Comparison of ENCODE assay signal across 8 mouse cellular contexts in the genomic region with DNA sequence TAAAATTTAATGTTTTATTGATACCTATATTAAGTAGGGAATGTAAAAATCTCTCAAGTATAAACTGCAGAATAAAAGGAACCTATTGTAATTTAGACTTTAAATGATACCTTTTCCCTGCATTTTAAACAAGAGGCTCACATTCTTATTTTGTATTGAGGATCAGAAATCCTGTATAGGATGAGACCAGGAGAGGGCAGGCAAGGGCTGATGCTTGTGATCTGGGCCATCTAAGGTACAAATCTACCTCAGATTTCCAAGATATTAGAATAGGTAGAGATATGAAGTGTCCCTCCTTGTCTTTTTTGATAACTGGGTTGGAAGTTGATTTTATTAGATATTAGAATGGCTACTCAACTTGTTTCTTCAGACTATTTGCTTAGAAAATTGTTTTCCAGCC. TPM values are rescaled to one million over a fixed set of nuclear protein-coding genes. Genes with fewer than 3 reads are reported as not detected.
DNase-seq lines count a peak whose midpoint lies in the region; ATAC-seq lines count a peak whose summit lies in the region.
"Not testable (repeated sequence)": the region's sequence is repeated elsewhere in the genome, so short reads cannot be mapped to it uniquely, and the experiment has no call there.

No protein-coding gene starts in this region.

- not testable (repeated sequence) for H3K27me3 ChIP-seq in midbrain, embryonic 14.5 days (ENCODE audit: control insufficient read depth, insufficient read depth, low read length); splenic B cell, adult 2 months (ENCODE audit: control insufficient read depth, insufficient read depth, low read length, poor library complexity, severe bottlenecking)

- not testable (repeated sequence) for H3K4me2 ChIP-seq in midbrain, embryonic 14.5 days (ENCODE audit: low read length)

- H3K36me3 ChIP-seq in midbrain, embryonic 14.5 days (ENCODE audit: control insufficient read depth, insufficient read depth, low read length); splenic B cell, adult 2 months (ENCODE audit: control insufficient read depth, insufficient read depth, low read length, poor library complexity, severe bottlenecking): not testable (repeated sequence)

- H3K9ac ChIP-seq in midbrain, embryonic 14.5 days (replicated peaks; ENCODE audit: low read length): not testable (repeated sequence)

- 0 out of 2 replicates have a peak, but pooled peaks have one; percentile 47 for ATAC-seq in common myeloid progenitor, adult 5-6 weeks (replicated peaks; ENCODE audit: low read depth, poor library complexity, severe bottlenecking)
- peak; percentile 59; the same call in 1 of the 2 replicates for ATAC-seq in granulocyte monocyte progenitor cell, adult 5-6 weeks (replicated peaks; ENCODE audit: poor library complexity, severe bottlenecking)
- 0 out of 2 replicates have a peak, but pooled peaks have one; percentile 34 for ATAC-seq in midbrain, embryonic 14.5 days (ENCODE audit: low FRiP score, low TSS enrichment)

- H3K27ac ChIP-seq in midbrain, embryonic 14.5 days (replicated peaks; ENCODE audit: low read depth, low read length): not testable (repeated sequence)

- not testable (repeated sequence) for H3K4me3 ChIP-seq in midbrain, embryonic 14.5 days (replicated peaks; ENCODE audit: low read depth, low read length)

- intact Hi-C loops in left cerebral cortex, postnatal 4 days (cut with DNase I): not testable (repeated sequence)

- DNase-seq in 3T3-L1 (ENCODE audit: low read depth, low spot score) (peak; percentile 74), NIH3T3 (ENCODE audit: low read depth) (peak; percentile 46)
- peak; percentile 11 for DNase-seq in kidney, postnatal 10 days
- peak; percentile 29 for DNase-seq in left cerebral cortex, postnatal 4 days
- DNase-seq in midbrain, embryonic 14.5 days: peak; percentile 41
- peak; percentile 46 for DNase-seq in splenic B cell, adult 2 months (ENCODE audit: low read depth, low spot score)

- H3K9me3 ChIP-seq in midbrain, embryonic 14.5 days (ENCODE audit: control insufficient read depth, low read length): not testable (repeated sequence)

- H3K4me1 ChIP-seq in midbrain, embryonic 14.5 days (ENCODE audit: control insufficient read depth, insufficient read depth, low read length): not testable (repeated sequence)

RNA-seq across cellular contexts. Expression of a gene that starts 59.1 kb away (rescaled TPM):
- total RNA-seq in common myeloid progenitor, adult 5-6 weeks (2017): 2.5 and 4.8 TPM in 2 replicates
- 9.3 and 12.3 TPM in 2 replicates for total RNA-seq in granulocyte monocyte progenitor cell, adult 5-6 weeks (2014; fragmentation: Nextera tagmentation)
- 13.2 and 16.0 TPM in 2 replicates for total RNA-seq in granulocyte monocyte progenitor cell, adult 5-6 weeks (2017)
- total RNA-seq in left cerebral cortex, postnatal 4 days (2021): under 1 TPM in 1 of 2 experiments, not detected in 1; 0.26 TPM
- 2.8 TPM in 1 of 2 replicates, not detected in the other for polyA plus RNA-seq in midbrain, embryonic 14.5 days (2014; fragmentation: Nextera tagmentation; extraction: Ambion mirVana)

Comparison
In these comparisons a context has a peak if more than half of its experiments do, and no peak if none do; other contexts are left out.
1. DNase-seq: peak in every context shown above with its lines; median percentile 74 in 3T3-L1; 46 in NIH3T3; 46 in splenic B cell, adult 2 months; 41 in midbrain, embryonic 14.5 days; 29 in left cerebral cortex, postnatal 4 days; 11 in kidney, postnatal 10 days.